Mouse (Mus musculus) urinary bladder, adult 18-20 months (tissue): ENCODE results near the gene Scgb1b29.
"Not testable (repeated sequence)": the region's sequence is repeated elsewhere in the genome, so short reads cannot be mapped to it uniquely, and the experiment has no call there.

ENCODE experiments used
- DNase-seq, 2 experiments: peaks; one replicate each; pipeline ENCODE4 v3.0.0; 2022; ENCODE audit warnings: low spot score in 2 of 2, mixed read lengths in 2 of 2

The Scgb1b29 gene

DNA sequence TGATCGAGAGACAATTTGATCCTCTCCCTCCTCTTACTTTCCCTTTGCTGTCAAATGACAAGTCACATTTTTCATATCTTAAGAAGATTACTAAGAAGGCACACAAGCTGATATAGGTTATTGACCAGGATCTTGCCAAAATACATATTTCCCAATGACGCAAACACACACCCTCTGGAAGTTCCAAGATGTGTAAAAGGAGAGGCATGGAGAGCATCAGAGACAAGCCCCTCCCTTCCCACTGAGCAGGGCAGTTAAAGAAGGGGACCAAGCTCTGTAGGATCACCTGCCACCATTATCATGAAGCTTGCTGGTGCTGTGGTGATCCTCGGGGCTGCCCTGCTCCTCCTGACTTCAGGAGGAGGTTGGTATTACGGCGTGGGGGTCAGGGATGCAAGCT is at the start of gene Scgb1b29:
TSS of gene Scgb1b29 (plus strand) at position 301 of the 400 bp plus-strand sequence.
- not testable (repeated sequence) for DNase-seq

DNA sequence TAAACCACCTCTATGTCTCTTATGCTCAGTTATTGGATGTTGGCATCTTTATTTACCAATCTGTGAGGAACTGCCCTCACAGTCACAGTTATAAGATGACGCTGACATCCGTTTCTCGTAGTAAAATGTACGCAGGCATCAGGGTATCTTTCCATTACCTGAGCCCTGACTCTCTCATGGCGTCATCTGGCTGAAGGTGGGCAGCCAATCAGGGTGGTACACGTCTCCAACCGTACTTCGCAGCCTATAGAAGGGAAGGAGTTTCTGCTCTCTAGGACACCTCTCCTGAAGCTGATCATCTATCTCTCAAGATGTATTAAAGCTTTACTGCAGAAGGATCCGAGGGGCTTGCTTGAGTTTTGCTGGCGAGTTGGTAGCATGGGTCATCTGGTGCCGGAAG is 12.7 kb upstream of the Scgb1b29 start:
- not testable (repeated sequence) for DNase-seq
